Mouse (Mus musculus): ENCODE data around the gene Zcchc3. TPM values are rescaled to one million over a fixed set of nuclear protein-coding genes. Genes with fewer than 3 reads are reported as not detected.

Gene Zcchc3
- polyA plus RNA-seq, 1 experiment from 2014 or later, result 18.0 TPM

GRCm38 (mm10) chr2:152373547-152373946 is 41.3 kb downstream of the Zcchc3 start:
- H3K4me1 ChIP-seq, result peaks cover 31% of the 10 kb centered on the region
- no peak overlapping the region for H3K4me3 ChIP-seq
- H3K27me3 ChIP-seq (replicated peaks), result no peaks in the 10 kb centered on the region
- no peaks in the 10 kb centered on the region for H3K36me3 ChIP-seq (replicated peaks)
- H3K9me3 ChIP-seq, result no peaks in the 10 kb centered on the region
- no peak overlapping the region for H3K27ac ChIP-seq
- no peak overlapping the region for H3K4me2 ChIP-seq
- 83% methylated on average over 9 of the region's 9 CpGs for WGBS
- H3K9ac ChIP-seq, result no peak overlapping the region
- ATAC-seq (replicated peaks), result no peak

- WGBS, result 68% methylated on average over 4 of the region's 4 CpGs
- ATAC-seq (replicated peaks), result no peak
Observed at GRCm38 (mm10) chr2:152372661-152373060, 42.2 kb downstream of the Zcchc3 start.

GRCm38 (mm10) chr2:152372104-152372503 is 42.7 kb downstream of the Zcchc3 start:
- Histone ChIP-seq H3K27ac (no peak overlapping the region), H3K9me3 (no peaks in the 10 kb centered on the region), H3K27me3 (replicated peaks) (no peaks in the 10 kb centered on the region), H3K36me3 (replicated peaks) (no peaks in the 10 kb centered on the region), H3K4me1 (peaks cover 30% of the 10 kb centered on the region), H3K4me3 (no peak overlapping the region), H3K9ac (no peak overlapping the region), H3K4me2 (no peak overlapping the region)
- WGBS, result 82% methylated on average over 7 of the region's 7 CpGs
- no peak for ATAC-seq (replicated peaks)

More at GRCm38 (mm10) chr2:152372661-152373060, 42.2 kb downstream of the Zcchc3 start:
- Histone ChIP-seq H3K4me2 (no peak overlapping the region), H3K36me3 (replicated peaks) (no peaks in the 10 kb centered on the region), H3K9me3 (no peaks in the 10 kb centered on the region), H3K27me3 (replicated peaks) (no peaks in the 10 kb centered on the region), H3K4me3 (no peak overlapping the region), H3K27ac (no peak overlapping the region), H3K4me1 (peaks cover 31% of the 10 kb centered on the region), H3K9ac (no peak overlapping the region)

GRCm38 (mm10) chr2:152368532-152369140 is 46.2 kb downstream of the Zcchc3 start:
- peak overlapping the region; percentile 4 for H3K4me2 ChIP-seq
- H3K27me3 ChIP-seq (replicated peaks), result no peaks in the 10 kb centered on the region
- no peak overlapping the region for H3K27ac ChIP-seq
- no peak overlapping the region for H3K9ac ChIP-seq
- 30% methylated on average over 14 of the region's 14 CpGs for WGBS
- ATAC-seq (replicated peaks), result 0 out of 2 replicates have a peak, but pooled peaks have one; percentile 9
- H3K4me3 ChIP-seq, result no peak overlapping the region
- H3K4me1 ChIP-seq, result peaks cover 3% of the 10 kb centered on the region; the same call in 1 of the 2 replicates
- H3K9me3 ChIP-seq, result no peaks in the 10 kb centered on the region
- no peaks in the 10 kb centered on the region for H3K36me3 ChIP-seq (replicated peaks)

GRCm38 (mm10) chr2:152367917-152368316 is 46.9 kb downstream of the Zcchc3 start:
- Histone ChIP-seq H3K4me2 (no peak overlapping the region), H3K4me3 (no peak overlapping the region), H3K9me3 (no peaks in the 10 kb centered on the region), H3K4me1 (peaks cover 6% of the 10 kb centered on the region; the same call in 1 of the 2 replicates), H3K36me3 (replicated peaks) (no peaks in the 10 kb centered on the region), H3K9ac (no peak overlapping the region), H3K27ac (no peak overlapping the region), H3K27me3 (replicated peaks) (no peaks in the 10 kb centered on the region)
- no peak for ATAC-seq (replicated peaks)
- 85% methylated on average over 5 of the region's 5 CpGs for WGBS

- no peaks in the 10 kb centered on the region for H3K36me3 ChIP-seq (replicated peaks)
- H3K4me2 ChIP-seq, result peak overlapping the region; percentile 33
- H3K4me3 ChIP-seq, result 0 out of 2 replicates have a peak overlapping the region, but pooled peaks have one; percentile 2
- no peaks in the 10 kb centered on the region for H3K9me3 ChIP-seq
- ATAC-seq (replicated peaks), result peak; percentile 69
- no peak overlapping the region for H3K9ac ChIP-seq
- H3K27me3 ChIP-seq (replicated peaks), result no peaks in the 10 kb centered on the region
- H3K4me1 ChIP-seq, result peaks cover 6% of the 10 kb centered on the region; the same call in 1 of the 2 replicates
- H3K27ac ChIP-seq, result peak overlapping the region; percentile 67
- 10% methylated on average over 17 of the region's 17 CpGs for WGBS
Observed at GRCm38 (mm10) chr2:152363245-152364147, 51.3 kb downstream of the Zcchc3 start.

Other genes starting within 250 kb of the Zcchc3 start
- gene Csnk2a1, start 188.2 kb downstream of the Zcchc3 start, polyA plus RNA-seq (2015; fragmentation: Nextera tagmentation; extraction: Ambion mirVana), result 106 and 110 TPM in 2 replicates
- gene Tbc1d20, start 121.2 kb downstream of the Zcchc3 start, polyA plus RNA-seq (2015; fragmentation: Nextera tagmentation; extraction: Ambion mirVana), result 37.1 and 38.3 TPM in 2 replicates
- 117 and 120 TPM in 2 replicates for gene Rbck1, start 82.4 kb downstream of the Zcchc3 start, polyA plus RNA-seq (2015; fragmentation: Nextera tagmentation; extraction: Ambion mirVana)
- gene Trib3, start 71.0 kb downstream of the Zcchc3 start, polyA plus RNA-seq (2015; fragmentation: Nextera tagmentation; extraction: Ambion mirVana), result 1.9 and 2.0 TPM in 2 replicates
- 49.4 and 51.0 TPM in 2 replicates for gene Nrsn2, start 38.4 kb downstream of the Zcchc3 start, polyA plus RNA-seq (2015; fragmentation: Nextera tagmentation; extraction: Ambion mirVana)
- 15.4 and 17.0 TPM in 2 replicates for gene Sox12, start 17.0 kb downstream of the Zcchc3 start, polyA plus RNA-seq (2015; fragmentation: Nextera tagmentation; extraction: Ambion mirVana)
- gene 6820408C15Rik, start 560 bp upstream of the Zcchc3 start, polyA plus RNA-seq (2015; fragmentation: Nextera tagmentation; extraction: Ambion mirVana), result 1.9 and 2.5 TPM in 2 replicates
- gene Defb23, start 49.6 kb upstream of the Zcchc3 start, polyA plus RNA-seq (2015; fragmentation: Nextera tagmentation; extraction: Ambion mirVana), result not detected in 2 replicates
- not detected in 2 replicates for gene Defb20, start 62.0 kb upstream of the Zcchc3 start, polyA plus RNA-seq (2015; fragmentation: Nextera tagmentation; extraction: Ambion mirVana)
- gene Defb22, start 75.1 kb upstream of the Zcchc3 start, polyA plus RNA-seq (2015; fragmentation: Nextera tagmentation; extraction: Ambion mirVana), result not detected in 2 replicates
- not detected in 2 replicates for gene Defb26, start 96.7 kb upstream of the Zcchc3 start, polyA plus RNA-seq (2015; fragmentation: Nextera tagmentation; extraction: Ambion mirVana)
- gene Defb28, start 103.2 kb upstream of the Zcchc3 start, polyA plus RNA-seq (2015; fragmentation: Nextera tagmentation; extraction: Ambion mirVana), result not detected in 2 replicates
- not detected in 2 replicates for gene Defb29, start 125.1 kb upstream of the Zcchc3 start, polyA plus RNA-seq (2015; fragmentation: Nextera tagmentation; extraction: Ambion mirVana)
- gene Gm17416, start 154.3 kb upstream of the Zcchc3 start, polyA plus RNA-seq (2015; fragmentation: Nextera tagmentation; extraction: Ambion mirVana), result not detected in 2 replicates
- not detected in 2 replicates for gene Defb21, start 157.7 kb upstream of the Zcchc3 start, polyA plus RNA-seq (2015; fragmentation: Nextera tagmentation; extraction: Ambion mirVana)
- gene Defb19, start 165.3 kb upstream of the Zcchc3 start, polyA plus RNA-seq (2015; fragmentation: Nextera tagmentation; extraction: Ambion mirVana), result not detected in 2 replicates
- not detected in 2 replicates for gene Defb45, start 184.4 kb upstream of the Zcchc3 start, polyA plus RNA-seq (2015; fragmentation: Nextera tagmentation; extraction: Ambion mirVana)
- gene Defb36, start 189.3 kb upstream of the Zcchc3 start, polyA plus RNA-seq (2015; fragmentation: Nextera tagmentation; extraction: Ambion mirVana), result not detected in 2 replicates
- gene Defb25, start 208.0 kb upstream of the Zcchc3 start, polyA plus RNA-seq (2015; fragmentation: Nextera tagmentation; extraction: Ambion mirVana), result not detected in 2 replicates
- gene Rem1, start 211.9 kb upstream of the Zcchc3 start, polyA plus RNA-seq (2015; fragmentation: Nextera tagmentation; extraction: Ambion mirVana), result 0.30 and 0.40 TPM in 2 replicates

All from midbrain, embryonic 15.5 days (tissue).